Mouse (Mus musculus) CH12.LX (cell line): Measurements from ENCODE around the gene Epb41l1.

ENCODE experiments used
- CHD1 ChIP-seq: IDR thresholded peaks from 2 replicates; pipeline ENCODE4 v1.6.1; 2012; ENCODE audit warnings: low read depth, low read length, improper control_type of control experiment, inconsistent platforms
- CHD2 ChIP-seq: IDR thresholded peaks from 2 replicates; pipeline ENCODE4 v1.6.1; 2011; ENCODE audit warnings: low read length, improper control_type of control experiment
- CTCF ChIP-seq, 2 experiments: IDR thresholded peaks in 1 of 2; conservative IDR thresholded peaks in 1 of 2; 2 replicates each; pipeline ENCODE4 v1.5.1; 2011 to 2012; ENCODE audit warnings: low read depth in 2 of 2, low read length in 2 of 2, improper control_type of control experiment in 1 of 2, inconsistent platforms in 1 of 2, mild to moderate bottlenecking in 1 of 2, moderate library complexity in 1 of 2
- E2F4 ChIP-seq: IDR thresholded peaks from 2 replicates; pipeline ENCODE4 v1.6.1; 2011; ENCODE audit warnings: low read depth, low read length, improper control_type of control experiment; ENCODE audit not compliant: insufficient replicate concordance
- ELF1 ChIP-seq: IDR thresholded peaks from 2 replicates; pipeline ENCODE4 v1.6.1; 2014; ENCODE audit warnings: low read depth, mild to moderate bottlenecking, inconsistent platforms, low read length, improper control_type of control experiment
- POLR2A ChIP-seq: IDR thresholded peaks from 2 replicates; pipeline ENCODE4 v1.6.1; 2011; ENCODE audit warnings: low read depth, mild to moderate bottlenecking, improper control_type of control experiment, low read length
- RCOR1 ChIP-seq: conservative IDR thresholded peaks from 2 replicates; pipeline ENCODE4 v1.6.1; 2012; ENCODE audit warnings: low read depth, mild to moderate bottlenecking, inconsistent platforms, low read length, improper control_type of control experiment
- SMC3 ChIP-seq: IDR thresholded peaks from 2 replicates; pipeline ENCODE4 v1.6.1; 2011; ENCODE audit warnings: low read depth, low read length, improper control_type of control experiment
- UBTF ChIP-seq: IDR thresholded peaks from 2 replicates; pipeline ENCODE4 v1.6.1; 2012; ENCODE audit warnings: low read depth, mild to moderate bottlenecking, inconsistent platforms, low read length, improper control_type of control experiment, moderate library complexity
- ZKSCAN1 ChIP-seq: IDR thresholded peaks from 2 replicates; pipeline ENCODE4 v1.6.1; 2012; ENCODE audit warnings: low read depth, inconsistent platforms, low read length, improper control_type of control experiment, borderline replicate concordance
- ZMIZ1 ChIP-seq: IDR thresholded peaks from 2 replicates; pipeline ENCODE4 v1.6.1; 2012; ENCODE audit warnings: low read depth, mild to moderate bottlenecking, inconsistent platforms, low read length, improper control_type of control experiment
- ZNF384 ChIP-seq: IDR thresholded peaks from 2 replicates; pipeline ENCODE4 v1.6.1; 2012; ENCODE audit warnings: low read depth, low read length, improper control_type of control experiment, inconsistent platforms

DNA sequence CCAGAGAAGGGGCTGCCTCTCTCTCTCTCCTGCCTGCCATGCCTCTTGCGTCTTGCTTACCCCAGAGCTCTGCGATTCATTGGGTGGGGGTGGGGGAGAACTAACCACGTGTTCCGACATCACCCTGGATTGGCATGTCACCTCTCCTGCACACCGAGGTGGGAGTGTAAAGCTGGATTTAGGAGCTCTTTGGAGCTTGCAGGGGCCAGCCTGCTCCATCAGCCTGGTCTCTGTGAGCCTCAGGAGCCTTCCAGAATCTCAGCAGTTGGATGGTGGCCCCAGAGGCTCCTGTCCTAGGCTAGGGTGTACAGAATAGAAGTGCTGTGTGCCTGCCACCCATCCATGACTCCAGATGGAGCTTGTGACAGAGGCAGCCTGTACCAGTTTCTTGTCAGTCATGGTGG is 56.0 kb downstream of the Epb41l1 start:
- no peak for TF ChIP-seq POLR2A
- TF ChIP-seq SMC3 = no peak
- TF ChIP-seq E2F4 = no peak
- no peak for TF ChIP-seq RCOR1
- TF ChIP-seq ZNF384 = no peak
- TF ChIP-seq ELF1 = no peak
- no peak for TF ChIP-seq ZMIZ1
- TF ChIP-seq ZKSCAN1 = no peak
- TF ChIP-seq CTCF (conservative IDR thresholded peaks at IDR 0.05 in 1 of 2, IDR thresholded peaks at IDR 0.05 in 1 of 2; ENCODE audit: low read depth in 2 of 2, low read length in 2 of 2) = no peak
- TF ChIP-seq CHD2 = no peak
- no peak for TF ChIP-seq UBTF
- TF ChIP-seq CHD1 = no peak
